Mouse (Mus musculus): ENCODE measurements around the gene Inka2. TPM values are rescaled to one million over a fixed set of nuclear protein-coding genes. Genes with fewer than 3 reads are reported as not detected.
"Not testable (repeated sequence)": the region's sequence is repeated elsewhere in the genome, so short reads cannot be mapped to it uniquely, and the experiment has no call there.

The Inka2 gene
- polyA plus RNA-seq, 1 experiment from 2014 or later, result 3.9 TPM

DNA sequence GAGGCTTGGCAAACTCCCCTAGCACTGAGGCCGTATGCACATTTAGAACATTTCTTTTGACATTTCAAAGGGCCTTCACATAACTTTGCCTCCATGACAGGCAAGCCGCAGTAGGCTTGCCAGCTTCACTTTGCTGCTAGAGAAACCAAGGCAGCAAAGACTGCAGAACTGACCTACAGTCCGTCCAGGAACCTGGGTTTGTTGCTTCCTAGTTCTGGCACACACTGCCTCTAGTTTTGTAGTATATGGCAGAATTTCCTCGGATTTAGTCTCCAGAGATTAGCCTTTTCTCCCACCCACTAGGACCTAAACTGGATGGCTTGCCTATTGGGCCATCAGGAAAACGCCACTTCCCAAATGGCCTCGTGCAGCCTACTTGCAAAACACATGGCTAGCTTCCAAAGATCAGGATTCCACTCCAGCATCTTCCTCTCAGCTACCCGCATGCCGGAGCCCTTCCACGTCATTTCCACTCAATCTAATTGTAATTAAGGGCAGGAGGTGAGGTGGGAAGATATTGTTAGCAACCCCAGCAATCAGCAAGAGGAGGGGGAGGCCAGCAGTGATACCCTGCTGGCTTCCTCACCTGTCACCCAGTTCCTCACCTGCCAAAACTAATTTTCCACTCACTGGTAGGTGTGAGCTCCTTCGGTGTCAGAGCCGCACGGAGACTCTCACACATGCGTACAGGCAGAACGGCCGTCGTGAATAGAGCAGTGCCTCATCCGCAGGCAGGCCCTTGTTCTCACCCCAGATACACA is 7.8 kb upstream of the Inka2 start:
- no peak overlapping the region for H3K4me3 ChIP-seq (replicated peaks; ENCODE audit: low read length)
- H3K36me3 ChIP-seq (ENCODE audit: control insufficient read depth, insufficient read depth), result no peaks in the 10 kb centered on the region
- H3K9ac ChIP-seq (replicated peaks; ENCODE audit: low read depth, low read length), result no peak overlapping the region
- WGBS, result 52% methylated on average over 17 of the region's 17 CpGs
- no peaks in the 10 kb centered on the region for H3K9me3 ChIP-seq (ENCODE audit: control insufficient read depth, low read length)
- no peak; the same call in 1 of the 2 replicates for ATAC-seq
- peaks cover 17% of the 10 kb centered on the region for H3K4me1 ChIP-seq (replicated peaks; ENCODE audit: control insufficient read depth, insufficient read depth, low read length)
- no peak overlapping the region for H3K27ac ChIP-seq (ENCODE audit: low read length)
- H3K27me3 ChIP-seq (replicated peaks; ENCODE audit: control insufficient read depth, insufficient read depth, low read length), result no peaks in the 10 kb centered on the region
- H3K4me2 ChIP-seq (ENCODE audit: low read length), result peak overlapping the region; percentile 25

DNA sequence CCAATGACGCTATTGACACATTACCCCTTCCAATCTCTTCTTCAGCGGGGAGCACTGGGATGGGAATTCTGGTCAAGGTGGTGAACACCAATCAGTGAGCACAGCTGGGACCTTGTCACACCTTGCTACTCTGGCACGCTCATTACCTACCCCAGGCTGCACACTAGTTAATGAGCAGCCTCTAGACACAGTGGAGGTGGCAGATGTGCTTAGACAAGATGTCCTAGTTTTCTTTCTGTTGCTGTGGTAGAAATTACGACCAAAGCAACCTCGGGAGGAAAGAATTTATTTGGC is 7.3 kb upstream of the Inka2 start:
- ATAC-seq, result no peak
- no peak overlapping the region for H3K9ac ChIP-seq (replicated peaks; ENCODE audit: low read depth, low read length)
- no peaks in the 10 kb centered on the region for H3K36me3 ChIP-seq (ENCODE audit: control insufficient read depth, insufficient read depth)
- H3K4me1 ChIP-seq (replicated peaks; ENCODE audit: control insufficient read depth, insufficient read depth, low read length), result peaks cover 17% of the 10 kb centered on the region
- 71% methylated on average over 5 of the region's 5 CpGs for WGBS
- H3K9me3 ChIP-seq (ENCODE audit: control insufficient read depth, low read length), result no peaks in the 10 kb centered on the region
- H3K4me2 ChIP-seq (ENCODE audit: low read length), result no peak overlapping the region
- no peaks in the 10 kb centered on the region for H3K27me3 ChIP-seq (replicated peaks; ENCODE audit: control insufficient read depth, insufficient read depth, low read length)
- H3K27ac ChIP-seq (ENCODE audit: low read length), result no peak overlapping the region
- no peak overlapping the region for H3K4me3 ChIP-seq (replicated peaks; ENCODE audit: low read length)

DNA sequence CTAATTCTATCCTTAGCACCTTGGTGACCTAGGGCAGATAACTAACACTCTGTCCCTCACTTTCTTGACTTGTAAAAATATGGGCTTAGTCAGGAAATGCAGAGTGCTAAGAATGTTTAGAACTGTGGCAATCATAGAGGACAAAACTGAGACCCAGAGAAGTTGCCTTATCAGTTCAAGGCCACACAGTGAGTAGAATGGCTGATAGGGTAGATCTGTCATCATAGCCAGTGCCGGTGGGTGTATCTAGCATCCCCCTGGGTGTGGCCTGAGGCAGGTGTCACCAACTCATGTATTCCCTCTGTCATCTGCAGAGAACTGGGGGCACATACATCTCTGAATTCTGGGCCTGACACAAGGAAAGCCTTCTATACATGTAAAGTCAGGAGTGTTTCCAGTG is 6.1 kb upstream of the Inka2 start:
- WGBS, result 89% methylated on average over 1 of the region's 1 CpGs
- Histone ChIP-seq H3K27ac (ENCODE audit: low read length) (no peak overlapping the region), H3K9me3 (ENCODE audit: control insufficient read depth, low read length) (no peaks in the 10 kb centered on the region), H3K4me2 (ENCODE audit: low read length) (no peak overlapping the region), H3K27me3 (replicated peaks; ENCODE audit: control insufficient read depth, insufficient read depth, low read length) (no peaks in the 10 kb centered on the region), H3K9ac (replicated peaks; ENCODE audit: low read depth, low read length) (no peak overlapping the region), H3K4me1 (replicated peaks; ENCODE audit: control insufficient read depth, insufficient read depth, low read length) (peaks cover 17% of the 10 kb centered on the region), H3K36me3 (ENCODE audit: control insufficient read depth, insufficient read depth) (no peaks in the 10 kb centered on the region), H3K4me3 (replicated peaks; ENCODE audit: low read length) (no peak overlapping the region)
- no peak for ATAC-seq

DNA sequence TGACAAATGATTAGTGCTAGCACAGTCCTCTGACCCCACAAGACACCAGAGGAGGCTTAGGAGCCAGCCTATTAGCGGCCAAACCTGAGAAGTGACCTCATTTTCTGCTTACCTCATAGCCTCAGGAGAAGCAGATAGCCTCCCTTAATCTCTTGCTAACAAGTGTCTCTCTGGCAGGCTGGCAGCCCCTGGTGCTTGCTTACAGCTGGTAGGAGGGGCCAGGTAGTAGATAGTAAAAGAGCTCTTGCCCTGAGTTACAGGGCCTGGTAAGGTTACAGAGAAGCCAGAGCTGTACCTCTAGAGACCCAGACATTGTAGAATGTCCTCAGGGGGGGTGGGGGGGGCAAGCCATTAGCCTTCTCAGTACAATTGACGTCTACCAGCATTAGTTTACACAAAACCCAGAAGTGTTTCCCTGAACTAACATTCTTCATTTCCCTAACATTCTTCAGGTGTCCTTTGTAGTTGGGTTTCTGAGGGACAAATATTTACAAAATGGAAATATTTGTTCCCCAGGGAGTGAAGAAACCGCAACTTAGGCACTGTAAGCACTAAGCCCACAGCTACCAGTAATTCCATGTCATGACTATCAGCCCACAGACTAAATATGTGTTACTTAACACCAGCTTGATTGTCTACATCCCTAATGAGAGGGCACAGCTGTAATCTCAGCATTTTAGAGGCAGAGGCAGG is 5.0 kb upstream of the Inka2 start:
- Histone ChIP-seq H3K4me2 (ENCODE audit: low read length) (no peak overlapping the region), H3K4me3 (replicated peaks; ENCODE audit: low read length) (no peak overlapping the region), H3K9ac (replicated peaks; ENCODE audit: low read depth, low read length) (no peak overlapping the region), H3K27me3 (replicated peaks; ENCODE audit: control insufficient read depth, insufficient read depth, low read length) (no peaks in the 10 kb centered on the region), H3K4me1 (replicated peaks; ENCODE audit: control insufficient read depth, insufficient read depth, low read length) (peaks cover 22% of the 10 kb centered on the region), H3K9me3 (ENCODE audit: control insufficient read depth, low read length) (no peaks in the 10 kb centered on the region), H3K27ac (ENCODE audit: low read length) (no peak overlapping the region), H3K36me3 (ENCODE audit: control insufficient read depth, insufficient read depth) (no peaks in the 10 kb centered on the region)
- no peak for ATAC-seq
- 51% methylated on average over 3 of the region's 3 CpGs for WGBS

DNA sequence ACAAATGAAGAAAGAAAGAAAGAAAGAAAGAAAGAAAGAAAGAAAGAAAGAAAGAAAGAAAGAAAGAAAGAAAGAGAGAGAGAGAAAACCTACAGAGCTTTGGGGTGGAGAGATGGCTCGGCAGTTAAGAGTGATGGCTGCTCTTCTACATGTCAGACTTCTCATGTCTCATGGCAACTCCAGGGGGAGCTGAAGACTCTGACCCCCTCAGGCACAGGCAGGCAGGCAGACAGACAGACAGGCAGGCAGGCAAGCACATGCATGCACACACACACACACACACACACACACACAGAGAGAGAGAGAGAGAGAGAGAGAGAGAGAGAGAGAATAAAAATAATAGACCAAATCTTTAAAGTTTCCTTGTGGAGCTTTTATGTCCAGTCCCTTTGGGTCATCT is 3.6 kb upstream of the Inka2 start:
- WGBS, result 48% methylated on average over 1 of the region's 1 CpGs
- not testable (repeated sequence) for H3K4me2 ChIP-seq (ENCODE audit: low read length); ATAC-seq; H3K36me3 ChIP-seq (ENCODE audit: control insufficient read depth, insufficient read depth); H3K9ac ChIP-seq (replicated peaks; ENCODE audit: low read depth, low read length); H3K27ac ChIP-seq (ENCODE audit: low read length); H3K9me3 ChIP-seq (ENCODE audit: control insufficient read depth, low read length); H3K4me3 ChIP-seq (replicated peaks; ENCODE audit: low read length); H3K27me3 ChIP-seq (replicated peaks; ENCODE audit: control insufficient read depth, insufficient read depth, low read length)
- peaks cover 27% of the 10 kb centered on the region for H3K4me1 ChIP-seq (replicated peaks; ENCODE audit: control insufficient read depth, insufficient read depth, low read length)

DNA sequence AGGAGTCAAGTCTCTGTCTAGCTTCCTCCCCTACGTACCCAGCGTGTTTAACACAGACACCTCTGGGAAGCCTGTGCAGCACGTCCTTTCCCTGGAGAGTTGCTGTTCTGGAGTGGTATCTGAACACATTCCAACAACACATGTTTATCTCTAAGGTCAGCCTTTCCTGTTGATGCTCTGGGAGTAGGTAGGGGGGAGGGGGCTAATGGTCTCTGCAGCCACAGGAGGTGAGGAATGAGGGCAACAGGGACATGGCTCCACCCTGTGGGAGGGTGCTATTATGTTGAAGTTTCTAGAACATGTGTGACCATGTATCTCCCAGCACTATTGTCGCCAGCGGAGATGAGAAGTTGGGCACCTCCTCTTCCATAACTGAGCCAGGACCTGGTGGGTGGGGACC is 3.0 kb upstream of the Inka2 start:
- no peak for ATAC-seq
- H3K27me3 ChIP-seq (replicated peaks; ENCODE audit: control insufficient read depth, insufficient read depth, low read length), result no peaks in the 10 kb centered on the region
- H3K4me1 ChIP-seq (replicated peaks; ENCODE audit: control insufficient read depth, insufficient read depth, low read length), result peaks cover 23% of the 10 kb centered on the region
- H3K4me3 ChIP-seq (replicated peaks; ENCODE audit: low read length), result no peak overlapping the region
- no peak overlapping the region for H3K9ac ChIP-seq (replicated peaks; ENCODE audit: low read depth, low read length)
- no peak overlapping the region for H3K27ac ChIP-seq (ENCODE audit: low read length)
- H3K4me2 ChIP-seq (ENCODE audit: low read length), result no peak overlapping the region
- H3K36me3 ChIP-seq (ENCODE audit: control insufficient read depth, insufficient read depth), result no peaks in the 10 kb centered on the region
- WGBS, result 72% methylated on average over 5 of the region's 5 CpGs
- no peaks in the 10 kb centered on the region for H3K9me3 ChIP-seq (ENCODE audit: control insufficient read depth, low read length)

DNA sequence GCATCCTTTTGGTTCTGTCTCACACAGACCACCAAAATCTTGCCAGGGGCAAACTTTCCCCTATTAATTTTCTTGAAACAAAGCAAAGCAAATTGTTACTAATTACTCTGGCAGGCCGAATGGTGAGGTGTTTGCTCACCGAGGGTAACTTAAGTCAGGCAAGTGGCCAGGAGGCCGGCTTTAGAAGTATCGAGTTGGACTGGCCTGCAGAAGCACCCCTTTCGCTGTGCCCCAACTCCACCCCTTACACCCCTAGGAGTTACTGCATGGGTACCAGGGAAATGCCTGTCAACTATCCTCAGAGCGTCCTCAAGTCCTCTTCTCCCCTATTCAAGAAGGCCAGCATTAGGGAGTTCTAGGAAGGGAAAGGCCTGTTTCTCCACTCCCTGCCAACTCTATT is 828 bp upstream of the Inka2 start:
- Histone ChIP-seq H3K27me3 (replicated peaks; ENCODE audit: control insufficient read depth, insufficient read depth, low read length) (no peaks in the 10 kb centered on the region), H3K4me3 (replicated peaks; ENCODE audit: low read length) (no peak overlapping the region), H3K4me1 (replicated peaks; ENCODE audit: control insufficient read depth, insufficient read depth, low read length) (peaks cover 18% of the 10 kb centered on the region), H3K9me3 (ENCODE audit: control insufficient read depth, low read length) (no peaks in the 10 kb centered on the region), H3K36me3 (ENCODE audit: control insufficient read depth, insufficient read depth) (no peaks in the 10 kb centered on the region), H3K27ac (ENCODE audit: low read length) (no peak overlapping the region), H3K4me2 (ENCODE audit: low read length) (no peak overlapping the region), H3K9ac (replicated peaks; ENCODE audit: low read depth, low read length) (no peak overlapping the region)
- WGBS, result 50% methylated on average over 6 of the region's 6 CpGs
- no peak for ATAC-seq

DNA sequence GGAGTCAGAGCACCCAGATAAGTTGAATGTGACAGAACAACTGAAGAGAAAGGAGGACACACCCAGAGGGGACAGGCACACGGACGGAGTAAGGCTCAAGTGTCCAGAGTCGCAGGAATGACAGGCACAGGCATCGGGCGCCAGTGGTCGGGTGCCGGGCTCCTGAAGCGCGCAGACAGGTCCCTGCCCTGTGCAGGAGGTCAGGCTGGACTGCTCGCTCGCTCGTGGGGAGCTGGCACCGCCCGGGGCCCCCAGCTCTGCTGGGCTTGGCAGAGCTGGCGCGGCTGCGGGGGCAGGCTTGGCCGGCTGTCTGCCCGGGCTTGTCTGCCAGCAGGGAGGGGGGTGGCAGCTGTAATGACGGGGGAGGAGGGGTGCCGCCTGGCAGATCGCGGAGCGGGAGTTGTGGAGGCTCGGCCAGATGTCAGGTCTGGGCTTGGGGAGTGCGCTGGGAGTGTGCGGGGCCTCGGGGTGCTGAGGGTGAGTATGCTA is 706 bp downstream of the Inka2 start:
- H3K4me2 ChIP-seq (ENCODE audit: low read length), result peak overlapping the region; percentile 98
- peak overlapping the region; percentile 51 for H3K4me3 ChIP-seq (replicated peaks; ENCODE audit: low read length)
- H3K36me3 ChIP-seq (ENCODE audit: control insufficient read depth, insufficient read depth), result no peaks in the 10 kb centered on the region
- H3K9me3 ChIP-seq (ENCODE audit: control insufficient read depth, low read length), result no peaks in the 10 kb centered on the region
- ATAC-seq, result peak; percentile 73
- peak overlapping the region; percentile 70; the same call in 1 of the 2 replicates for H3K27ac ChIP-seq (ENCODE audit: low read length)
- 0% methylated on average over 26 of the region's 28 CpGs for WGBS
- peak overlapping the region; percentile 56 for H3K9ac ChIP-seq (replicated peaks; ENCODE audit: low read depth, low read length)
- H3K27me3 ChIP-seq (replicated peaks; ENCODE audit: control insufficient read depth, insufficient read depth, low read length), result no peaks in the 10 kb centered on the region
- H3K4me1 ChIP-seq (replicated peaks; ENCODE audit: control insufficient read depth, insufficient read depth, low read length), result peaks cover 19% of the 10 kb centered on the region

DNA sequence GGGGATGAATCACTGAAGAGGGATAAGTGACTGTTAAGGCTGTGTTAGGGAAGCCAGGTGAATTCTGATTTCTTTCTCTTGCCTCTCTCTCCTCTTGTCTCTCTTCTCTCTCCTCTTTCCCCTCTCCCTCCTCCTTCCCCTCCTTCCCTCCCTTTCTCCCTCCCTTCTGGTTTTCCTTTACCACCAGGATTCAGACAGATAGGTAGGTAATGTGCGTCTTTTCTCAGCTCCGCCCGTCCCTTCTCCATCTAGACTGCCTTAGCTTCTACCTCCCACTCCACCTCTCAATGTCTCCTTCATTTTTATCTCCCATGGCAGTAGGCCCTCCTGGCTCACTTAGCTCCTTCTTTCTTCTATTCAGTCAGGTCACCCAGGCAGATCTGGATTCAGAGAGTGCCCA is 1.2 kb downstream of the Inka2 start:
- Histone ChIP-seq H3K9ac (replicated peaks; ENCODE audit: low read depth, low read length) (peak overlapping the region; percentile 56), H3K4me3 (replicated peaks; ENCODE audit: low read length) (peak overlapping the region; percentile 51), H3K27me3 (replicated peaks; ENCODE audit: control insufficient read depth, insufficient read depth, low read length) (no peaks in the 10 kb centered on the region), H3K9me3 (ENCODE audit: control insufficient read depth, low read length) (no peaks in the 10 kb centered on the region), H3K27ac (ENCODE audit: low read length) (no peak overlapping the region), H3K4me1 (replicated peaks; ENCODE audit: control insufficient read depth, insufficient read depth, low read length) (peaks cover 22% of the 10 kb centered on the region), H3K4me2 (ENCODE audit: low read length) (peak overlapping the region; percentile 98), H3K36me3 (ENCODE audit: control insufficient read depth, insufficient read depth) (no peaks in the 10 kb centered on the region)
- no peak for ATAC-seq
- WGBS, result 24% methylated on average over 3 of the region's 3 CpGs

Measured in forebrain, embryonic 16.5 days (tissue).